Mouse (Mus musculus) adrenal gland, adult 8-10 months (tissue): ENCODE data around the gene Ccl11. TPM values are rescaled to one million over a fixed set of nuclear protein-coding genes. Genes with fewer than 3 reads are reported as not detected.

Source experiments
- DNase-seq: peaks from one replicate; pipeline ENCODE4 v3.0.0; 2022
- total RNA-seq, 4 experiments: library from RNA; stranded (reverse); gene quantifications; 2 replicates each; pipeline ENCODE4 v1.2.4; 2022

Ccl11 gene
- total RNA-seq, 4 experiments from 2014 or later: 3.5 to 8.2 (median 4.4) TPM

DNA sequence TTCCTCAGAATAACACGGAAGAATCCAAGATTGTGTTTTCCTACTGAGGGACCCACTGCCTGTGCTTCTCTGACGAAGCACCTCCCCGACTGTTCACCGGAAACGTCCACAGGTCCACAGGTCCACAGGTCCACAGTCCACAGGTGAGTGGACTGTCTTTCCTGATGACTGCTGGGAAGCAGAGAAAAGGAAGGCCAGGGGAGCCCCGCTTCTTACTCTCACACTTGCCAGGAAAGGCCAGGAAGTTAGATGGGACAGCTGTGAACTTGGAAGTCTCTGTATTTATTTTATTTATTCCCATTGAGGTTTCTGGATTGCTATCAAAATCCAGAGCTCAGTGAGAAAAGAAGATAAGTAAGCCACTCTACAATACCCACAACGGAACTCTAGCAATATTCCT, 3.8 kb upstream of the Ccl11 start:
- no peak for DNase-seq

DNA sequence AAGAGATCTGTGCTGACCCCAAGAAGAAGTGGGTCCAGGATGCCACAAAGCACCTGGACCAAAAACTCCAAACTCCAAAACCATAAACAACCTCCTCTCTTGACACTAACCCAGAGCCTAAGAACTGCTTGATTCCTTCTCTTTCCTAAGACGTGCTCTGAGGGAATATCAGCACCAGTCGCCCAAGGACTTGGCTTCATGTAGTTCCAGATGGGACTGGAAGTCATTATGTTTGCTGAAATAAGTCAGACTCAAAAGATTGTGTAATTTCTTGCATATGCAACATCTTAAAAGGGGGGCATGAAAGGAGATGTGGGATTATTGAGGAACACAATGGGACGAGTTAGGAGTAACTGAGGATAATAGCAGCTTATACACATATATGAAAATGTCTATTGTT, 4.6 kb downstream of the Ccl11 start:
- no peak for DNase-seq

DNA sequence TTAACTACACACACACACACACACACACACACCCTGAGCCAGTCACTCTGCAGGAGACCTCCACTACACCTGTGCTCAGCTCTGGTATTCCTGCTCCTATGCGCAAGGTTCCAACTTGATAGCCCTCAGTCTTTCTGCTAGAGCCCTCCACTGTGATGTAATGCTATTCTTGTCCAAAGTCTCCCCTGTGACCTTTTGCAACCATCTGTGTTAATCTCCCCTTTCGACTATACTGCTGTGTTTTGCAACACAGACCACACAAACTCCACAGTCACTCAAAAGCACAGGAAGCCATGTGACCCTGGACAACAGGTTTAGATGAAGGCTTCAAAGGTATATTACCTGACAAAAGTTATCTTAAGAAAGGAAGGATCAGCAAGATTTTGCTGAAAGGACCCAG, 5.8 kb downstream of the Ccl11 start:
- no peak for DNase-seq

DNA sequence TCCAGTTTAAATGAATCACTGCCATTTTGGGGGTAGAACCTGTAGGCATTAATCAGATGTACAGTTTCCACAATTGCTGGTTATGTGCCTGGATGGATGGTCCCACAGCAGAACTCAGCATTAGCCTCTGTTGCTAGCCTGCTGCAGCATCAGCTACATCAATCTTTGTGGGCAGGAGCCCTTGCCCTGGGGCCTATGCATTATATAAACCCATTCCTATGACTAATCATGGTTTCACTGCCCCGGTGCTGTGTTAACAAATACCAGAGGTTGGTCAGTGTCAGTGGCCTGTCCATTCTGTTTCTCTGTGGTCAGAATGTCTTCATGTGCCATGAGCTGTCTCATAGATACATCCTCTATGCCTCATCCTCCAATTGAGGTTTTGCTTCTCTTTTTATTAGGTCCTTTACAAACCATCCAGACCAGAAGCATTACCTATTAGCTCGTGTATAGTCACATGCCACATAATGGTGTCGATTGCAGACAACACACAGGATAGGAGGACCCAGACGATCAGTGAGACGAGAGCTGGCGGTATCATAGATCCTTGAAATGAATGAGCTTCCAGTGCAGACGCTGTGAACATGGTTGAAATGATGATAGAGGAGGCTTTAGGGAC, 9.4 kb downstream of the Ccl11 start:
- no peak for DNase-seq

- DNase-seq: no peak
Observed at GRCm38 (mm10) chr11:82071076-82071475, 13.5 kb downstream of the Ccl11 start.

DNA sequence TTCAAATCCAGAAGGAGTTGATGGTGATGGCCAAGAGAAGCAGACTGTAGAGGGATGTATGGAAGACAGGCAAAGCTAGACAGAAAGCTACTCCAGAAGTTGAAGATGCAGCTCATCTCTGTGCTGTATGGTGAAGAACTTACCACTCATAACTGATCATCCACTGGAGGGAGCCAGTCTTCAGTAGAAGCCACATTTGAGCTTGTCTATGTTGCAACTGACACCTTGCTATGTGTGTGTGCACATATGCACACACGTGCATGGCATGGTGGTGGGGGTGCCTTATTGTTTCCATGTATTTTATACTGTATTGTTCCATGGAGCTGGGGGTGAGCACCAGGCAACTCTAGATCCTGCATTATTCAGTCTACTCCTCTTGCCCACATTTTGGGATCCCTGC, 14.8 kb downstream of the Ccl11 start:
- DNase-seq: no peak

DNA sequence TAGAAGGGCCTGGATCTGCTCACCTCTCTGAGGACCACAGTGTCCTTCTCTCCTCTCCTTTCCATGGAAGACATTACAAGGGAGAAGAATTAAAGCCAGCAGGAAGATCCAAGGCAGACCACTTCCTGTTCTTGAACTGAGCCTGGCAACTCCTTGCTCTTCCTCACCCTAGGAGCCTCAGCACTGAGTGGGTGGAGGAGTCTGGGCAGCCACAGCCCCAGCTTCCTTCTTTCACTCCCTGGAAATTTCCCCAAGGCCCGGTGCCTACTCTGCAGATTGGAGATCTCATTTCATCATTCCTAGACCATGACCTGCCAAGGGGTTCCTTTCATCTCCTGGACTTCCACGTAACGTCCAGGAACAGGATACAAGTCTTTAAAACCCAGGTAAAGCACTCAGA, 15.4 kb downstream of the Ccl11 start:
- no peak for DNase-seq

DNA sequence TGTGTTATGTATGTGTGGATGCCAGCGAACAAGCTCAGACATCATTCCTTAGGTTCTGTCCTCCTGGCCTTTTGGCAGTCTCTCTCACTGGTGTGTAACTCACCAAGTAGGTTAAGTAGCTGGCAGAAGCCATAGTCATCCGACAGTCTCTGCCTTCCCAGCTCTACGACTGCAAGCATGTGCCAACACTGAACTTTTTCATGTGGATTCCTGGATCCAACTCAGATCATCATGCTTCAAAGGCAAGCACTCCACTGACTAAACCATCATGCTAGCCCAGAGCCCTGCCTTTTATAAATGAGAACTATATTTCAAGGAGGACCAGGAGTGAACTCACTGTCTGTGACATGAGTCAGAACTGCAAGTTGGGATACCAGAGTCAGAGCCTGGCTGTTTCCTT, 16.1 kb downstream of the Ccl11 start:
- no peak for DNase-seq

- DNase-seq: no peak
Observed at GRCm38 (mm10) chr11:82077031-82077430, 19.4 kb downstream of the Ccl11 start.

- no peak for DNase-seq
Observed at GRCm38 (mm10) chr11:82078136-82078730, 20.6 kb downstream of the Ccl11 start.

DNA sequence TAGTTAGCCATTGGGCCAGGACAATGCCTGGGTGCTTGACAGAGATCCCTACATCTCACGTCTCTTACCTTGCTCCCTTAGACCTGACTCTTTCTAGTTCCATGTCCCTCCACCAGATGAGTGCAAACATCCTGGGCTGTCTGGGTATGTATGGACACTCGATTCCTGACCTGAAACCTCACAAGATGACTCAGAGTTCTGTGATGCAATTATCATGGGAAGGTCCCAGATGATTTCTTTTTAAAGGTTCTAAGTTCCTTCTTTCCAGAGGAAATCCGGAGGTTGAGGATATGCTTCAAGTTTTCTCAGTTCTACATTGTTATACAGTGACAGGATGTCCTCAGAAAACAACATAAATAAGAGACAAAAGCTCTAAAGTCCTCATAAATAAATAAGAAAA, 23.2 kb downstream of the Ccl11 start:
- no peak for DNase-seq

DNA sequence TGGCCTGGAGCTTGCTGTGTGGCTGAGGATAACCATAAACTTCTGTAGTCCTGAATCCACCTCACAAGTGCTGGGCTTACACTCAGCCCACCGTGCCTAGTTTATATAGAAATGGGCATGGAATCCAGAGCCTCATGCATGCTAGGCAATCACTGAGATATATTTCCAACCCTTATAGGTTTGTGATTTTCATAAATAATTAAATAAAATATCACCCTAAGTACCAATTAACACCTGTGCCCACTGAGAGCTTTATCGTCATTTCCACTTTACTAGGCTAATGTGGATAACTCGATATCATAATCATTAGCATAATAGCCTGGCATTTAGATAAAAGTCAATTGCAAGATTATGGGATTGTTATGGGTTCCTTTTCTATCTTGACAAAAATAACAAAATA, 26.7 kb downstream of the Ccl11 start:
- DNase-seq: no peak

DNA sequence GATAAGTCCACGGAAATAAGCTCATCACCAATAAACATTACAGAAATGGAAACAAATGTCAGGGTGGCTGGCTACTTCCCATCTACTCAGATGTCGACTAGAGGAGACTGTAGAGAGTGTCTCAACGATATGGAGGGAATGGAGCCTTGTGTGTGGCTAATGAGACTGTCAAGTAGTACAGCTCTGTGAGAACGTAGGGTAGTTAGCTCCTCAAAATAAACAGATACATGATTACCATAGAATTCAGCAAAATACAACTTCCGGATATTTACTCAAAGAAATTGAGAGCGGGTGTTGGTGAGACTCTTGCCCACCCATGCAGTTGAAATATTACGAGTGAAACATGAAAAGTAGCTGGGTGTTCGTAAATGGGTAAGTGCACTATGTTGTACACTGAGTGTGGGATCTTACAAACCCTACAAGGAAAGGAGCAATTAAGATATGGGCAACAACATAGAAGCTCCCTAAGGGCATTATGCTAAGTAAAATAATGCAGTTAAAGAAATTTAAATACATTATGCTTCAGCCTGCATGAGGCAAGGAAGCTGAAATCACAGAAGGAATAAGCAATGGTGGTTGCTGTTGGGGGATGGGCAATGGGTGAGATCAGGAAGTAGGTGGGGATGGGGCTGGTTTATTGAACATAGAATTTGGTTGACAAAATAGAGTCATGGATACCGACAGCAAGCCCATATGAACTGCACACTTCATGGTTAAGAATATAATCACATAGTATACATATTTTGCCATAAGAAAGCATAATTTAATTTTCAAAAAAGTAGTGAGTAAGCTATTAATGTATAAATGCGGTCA, 42.1 kb downstream of the Ccl11 start:
- DNase-seq: no peak

- no peak for DNase-seq
Observed at GRCm38 (mm10) chr11:82101087-82101486, 43.5 kb downstream of the Ccl11 start.

GRCm38 (mm10) chr11:82101529-82101928, 43.9 kb downstream of the Ccl11 start, which contains the start of gene Ccl12:
TSS of gene Ccl12 (plus strand) at chr11:82101845.
- no peak for DNase-seq

- DNase-seq: no peak
Observed at GRCm38 (mm10) chr11:82109611-82110010, 52.0 kb downstream of the Ccl11 start.

DNA sequence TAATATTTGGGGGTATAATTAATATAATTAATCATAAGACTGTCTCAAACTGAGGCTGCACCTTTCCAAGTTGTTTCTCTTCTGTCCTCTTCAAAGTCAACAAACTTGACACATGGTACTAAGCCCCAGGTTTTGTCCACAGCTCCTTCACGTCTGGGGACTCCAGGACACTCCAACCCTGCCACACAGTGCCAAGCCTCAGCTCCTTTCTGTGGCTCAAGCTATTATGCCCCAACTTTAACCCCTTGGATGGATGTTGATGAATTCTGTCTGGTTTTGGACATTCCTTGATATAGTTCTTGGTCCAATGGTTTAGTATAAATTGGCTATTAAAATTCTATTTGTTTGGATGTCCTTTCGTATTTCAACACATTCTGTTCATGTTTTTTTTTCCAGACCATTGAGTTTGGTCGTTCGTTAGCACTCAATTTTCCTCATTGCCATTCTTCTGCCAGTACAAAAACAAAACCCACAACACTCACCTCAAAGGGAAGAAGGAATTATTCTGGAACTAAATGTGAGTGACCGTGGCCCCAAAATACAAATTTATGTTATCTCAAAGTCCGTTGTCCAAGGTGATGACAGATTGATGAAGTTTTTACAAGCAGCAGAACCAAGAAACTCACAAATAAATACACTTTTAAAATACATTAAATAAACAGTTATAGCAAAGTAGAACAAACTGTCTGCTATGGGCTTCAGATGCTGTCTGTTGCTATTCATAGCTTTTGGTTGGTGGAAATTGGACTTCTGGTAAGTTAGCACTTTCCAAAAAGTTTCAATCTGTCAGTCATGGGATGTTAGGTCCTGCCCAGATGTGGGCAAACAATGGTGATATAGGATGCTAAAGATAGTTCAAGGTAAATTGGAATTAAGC, 53.0 kb downstream of the Ccl11 start:
- no peak for DNase-seq

Other genes starting within 250 kb of the Ccl11 start
- gene 5530401A14Rik, start 197.2 kb upstream of the Ccl11 start, total RNA-seq: under 1 TPM in 1 of 4 experiments, not detected in 3; 0.13 TPM
- gene Asic2, start 89.4 kb upstream of the Ccl11 start, total RNA-seq: 1 to 10 TPM; 3.2 to 5.1 (median 4.2) TPM
- gene Ccl2, start 22.3 kb upstream of the Ccl11 start, total RNA-seq: 1 to 10 TPM in 3 of 4 experiments, under 1 TPM in 1; 0.74 to 2.6 (median 1.2) TPM
- not detected for gene Gm17268, start 19.3 kb upstream of the Ccl11 start, total RNA-seq
- 1 to 10 TPM in 1 of 4 experiments, under 1 TPM in 1, not detected in 2; 0.46 to 1.7 TPM for gene Ccl7, start 12.1 kb upstream of the Ccl11 start, total RNA-seq
- gene Ccl12, start 44.0 kb downstream of the Ccl11 start, total RNA-seq: under 1 TPM in 1 of 4 experiments, not detected in 3; 0.52 TPM
- gene Ccl8, start 57.4 kb downstream of the Ccl11 start, total RNA-seq: 1 to 10 TPM in 1 of 4 experiments, not detected in 3; 1.7 TPM
- gene Ccl1, start 247.9 kb downstream of the Ccl11 start, total RNA-seq: not detected